Mouse (Mus musculus): ENCODE measurements at regions not wholly inside any gene's neighbourhood (a gene's known extent, or its start where the extent isn't known, plus 50 kb on each side); places are given as distances from the start of the nearest gene placed in this dataset.
"Not testable (repeated sequence)": the region's sequence is repeated elsewhere in the genome, so short reads cannot be mapped to it uniquely, and the experiment has no call there.

- Histone ChIP-seq H3K36me3 (replicated peaks) (no peaks in the 10 kb centered on the region), H3K4me1 (ENCODE audit: insufficient read depth, low read depth, low read length) (no peaks in the 10 kb centered on the region), H3K4me3 (ENCODE audit: low read depth, low read length) (no peak overlapping the region), H3K9me3 (replicated peaks) (no peaks in the 10 kb centered on the region), H3K27me3 (ENCODE audit: insufficient read depth, low read length) (no peaks in the 10 kb centered on the region)
- DNase-seq (ENCODE audit: low spot score) (no peak), ATAC-seq (ENCODE audit: extremely low read depth, insufficient number of reproducible peaks, low FRiP score, poor library complexity, severe bottlenecking) (no peak)
- no peak for TF ChIP-seq GATA2 (IDR thresholded peaks at IDR 0.05; ENCODE audit: borderline replicate concordance, low read depth, low read length)
- no peak for TF ChIP-seq TAL1 (conservative IDR thresholded peaks at IDR 0.05; ENCODE audit: low read depth, low read length)
- TF ChIP-seq POLR2AphosphoS5 (IDR thresholded peaks at IDR 0.05; ENCODE audit: insufficient replicate concordance, low read depth, low read length): no peak
Measured at GRCm38 (mm10) chr11:71285193-71285592, 54.7 kb upstream of the Nlrp1b start.

- ATAC-seq (ENCODE audit: extremely low read depth, insufficient number of reproducible peaks, low FRiP score, poor library complexity, severe bottlenecking): not testable (repeated sequence)
Measured at GRCm38 (mm10) chr11:71288243-71288642, 57.7 kb upstream of the Nlrp1b start.

DNA sequence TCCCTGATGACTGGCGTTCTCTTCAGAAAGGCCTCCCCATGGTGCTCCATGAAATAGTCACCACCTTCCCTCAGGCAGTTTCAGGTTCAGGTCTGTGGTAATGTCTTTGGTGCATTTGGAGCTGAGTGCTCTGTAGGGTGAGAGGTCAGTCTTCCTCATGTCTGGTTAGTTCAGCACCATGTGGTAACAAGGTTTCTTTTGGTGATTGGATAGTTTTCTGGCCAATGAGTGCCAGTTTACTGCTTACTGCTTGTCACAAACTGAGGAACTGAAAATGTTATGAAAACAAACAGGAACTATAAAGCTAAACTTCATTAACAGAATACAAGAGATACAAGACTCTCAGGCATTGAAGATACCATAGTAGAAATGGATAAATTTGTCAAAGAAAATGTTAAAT lies 59.0 kb upstream of the Nlrp1b start:
- Histone ChIP-seq H3K36me3 (replicated peaks) (no peaks in the 10 kb centered on the region), H3K27me3 (ENCODE audit: insufficient read depth, low read length) (no peaks in the 10 kb centered on the region), H3K4me3 (ENCODE audit: low read depth, low read length) (no peak overlapping the region), H3K4me1 (ENCODE audit: insufficient read depth, low read depth, low read length) (no peaks in the 10 kb centered on the region), H3K9me3 (replicated peaks) (no peaks in the 10 kb centered on the region)
- no peak for ATAC-seq (ENCODE audit: extremely low read depth, insufficient number of reproducible peaks, low FRiP score, poor library complexity, severe bottlenecking)
- no peak for TF ChIP-seq CTCF (IDR thresholded peaks at IDR 0.05; ENCODE audit: low read depth, low read length)
- no peak for TF ChIP-seq GATA2 (IDR thresholded peaks at IDR 0.05; ENCODE audit: borderline replicate concordance, low read depth, low read length)
- TF ChIP-seq POLR2AphosphoS5 (IDR thresholded peaks at IDR 0.05; ENCODE audit: insufficient replicate concordance, low read depth, low read length): no peak
- no peak for TF ChIP-seq GATA1 (IDR thresholded peaks at IDR 0.05; ENCODE audit: borderline replicate concordance, low read length)
- no peak for TF ChIP-seq TAL1 (conservative IDR thresholded peaks at IDR 0.05; ENCODE audit: low read depth, low read length)
- no peak for DNase-seq (ENCODE audit: low spot score)

More at GRCm38 (mm10) chr11:71288243-71288642, 57.7 kb upstream of the Nlrp1b start:
- H3K4me1 ChIP-seq (ENCODE audit: insufficient read depth, low read depth, low read length); H3K4me3 ChIP-seq (ENCODE audit: low read depth, low read length); DNase-seq (ENCODE audit: low spot score); H3K9me3 ChIP-seq (replicated peaks); H3K27me3 ChIP-seq (ENCODE audit: insufficient read depth, low read length); H3K36me3 ChIP-seq (replicated peaks): not testable (repeated sequence)

DNA sequence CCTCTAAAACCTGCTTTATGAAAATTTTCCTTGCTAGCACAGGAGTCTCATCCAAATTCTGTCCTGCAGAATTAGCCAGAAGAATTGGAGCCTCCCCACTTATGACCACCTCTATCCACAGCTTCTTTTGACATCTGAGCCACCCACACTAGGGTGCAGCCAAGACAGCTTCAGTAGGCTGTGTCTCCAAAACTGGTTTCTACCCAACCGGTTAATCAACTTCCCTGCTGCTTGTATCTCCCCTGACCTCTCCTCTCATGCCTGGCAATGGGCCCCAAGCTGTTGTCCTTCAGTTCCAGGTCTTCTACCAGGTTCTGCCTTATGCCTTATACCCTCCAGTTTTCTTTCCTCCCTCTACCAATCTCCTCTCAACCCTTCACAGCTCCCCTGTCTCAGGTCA lies 68.9 kb upstream of the Nlrp1b start:
- Histone ChIP-seq H3K36me3 (replicated peaks) (no peaks in the 10 kb centered on the region), H3K4me3 (ENCODE audit: low read depth, low read length) (no peak overlapping the region), H3K27me3 (ENCODE audit: insufficient read depth, low read length) (no peaks in the 10 kb centered on the region), H3K9me3 (replicated peaks) (no peaks in the 10 kb centered on the region), H3K4me1 (ENCODE audit: insufficient read depth, low read depth, low read length) (no peaks in the 10 kb centered on the region)
- DNase-seq (ENCODE audit: low spot score) (no peak), ATAC-seq (ENCODE audit: extremely low read depth, insufficient number of reproducible peaks, low FRiP score, poor library complexity, severe bottlenecking) (no peak)
- TF ChIP-seq GATA2 (IDR thresholded peaks at IDR 0.05; ENCODE audit: borderline replicate concordance, low read depth, low read length) (no peak), POLR2AphosphoS5 (IDR thresholded peaks at IDR 0.05; ENCODE audit: insufficient replicate concordance, low read depth, low read length) (no peak), GATA1 (IDR thresholded peaks at IDR 0.05; ENCODE audit: borderline replicate concordance, low read length) (no peak), TAL1 (conservative IDR thresholded peaks at IDR 0.05; ENCODE audit: low read depth, low read length) (no peak), CTCF (IDR thresholded peaks at IDR 0.05; ENCODE audit: low read depth, low read length) (no peak)

DNA sequence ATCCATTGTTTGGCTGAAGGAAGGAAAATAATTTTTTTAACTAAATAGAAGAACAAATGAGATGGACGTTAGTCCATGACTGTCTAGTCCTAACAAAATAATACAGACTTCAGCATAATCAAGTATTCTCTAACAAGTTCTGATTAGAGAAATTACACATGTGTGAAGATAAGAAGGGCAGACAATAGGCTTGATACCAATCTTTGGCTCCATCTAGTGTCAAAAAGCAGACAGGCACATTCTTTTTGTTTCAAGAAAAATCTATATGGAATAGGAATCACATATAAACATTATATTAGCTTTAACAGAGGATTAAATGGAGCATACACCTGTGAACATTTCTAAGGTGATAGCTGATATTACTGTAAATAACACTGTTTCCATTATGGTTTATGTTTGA lies 92.9 kb upstream of the Nlrp1b start:
- Histone ChIP-seq H3K4me3 (ENCODE audit: low read depth, low read length) (no peak overlapping the region), H3K27me3 (ENCODE audit: insufficient read depth, low read length) (no peaks in the 10 kb centered on the region), H3K9me3 (replicated peaks) (no peaks in the 10 kb centered on the region), H3K4me1 (ENCODE audit: insufficient read depth, low read depth, low read length) (no peaks in the 10 kb centered on the region), H3K36me3 (replicated peaks) (no peaks in the 10 kb centered on the region)
- TF ChIP-seq GATA1 (IDR thresholded peaks at IDR 0.05; ENCODE audit: borderline replicate concordance, low read length) (no peak), POLR2AphosphoS5 (IDR thresholded peaks at IDR 0.05; ENCODE audit: insufficient replicate concordance, low read depth, low read length) (no peak), GATA2 (IDR thresholded peaks at IDR 0.05; ENCODE audit: borderline replicate concordance, low read depth, low read length) (no peak), CTCF (IDR thresholded peaks at IDR 0.05; ENCODE audit: low read depth, low read length) (no peak), TAL1 (conservative IDR thresholded peaks at IDR 0.05; ENCODE audit: low read depth, low read length) (no peak)
- ATAC-seq (ENCODE audit: extremely low read depth, insufficient number of reproducible peaks, low FRiP score, poor library complexity, severe bottlenecking) (no peak), DNase-seq (ENCODE audit: low spot score) (no peak)

GRCm38 (mm10) chr11:71337428-71337827 lies 106.9 kb upstream of the Nlrp1b start:
- no peaks in the 10 kb centered on the region for H3K36me3 ChIP-seq (replicated peaks)
- no peak for DNase-seq (ENCODE audit: low spot score)
- ATAC-seq (ENCODE audit: extremely low read depth, insufficient number of reproducible peaks, low FRiP score, poor library complexity, severe bottlenecking): no peak
- H3K4me1 ChIP-seq (ENCODE audit: insufficient read depth, low read depth, low read length): no peaks in the 10 kb centered on the region
- TF ChIP-seq GATA1 (IDR thresholded peaks at IDR 0.05; ENCODE audit: borderline replicate concordance, low read length) (no peak), TAL1 (conservative IDR thresholded peaks at IDR 0.05; ENCODE audit: low read depth, low read length) (no peak), POLR2AphosphoS5 (IDR thresholded peaks at IDR 0.05; ENCODE audit: insufficient replicate concordance, low read depth, low read length) (no peak), GATA2 (IDR thresholded peaks at IDR 0.05; ENCODE audit: borderline replicate concordance, low read depth, low read length) (no peak), CTCF (IDR thresholded peaks at IDR 0.05; ENCODE audit: low read depth, low read length) (no peak)
- no peak overlapping the region for H3K4me3 ChIP-seq (ENCODE audit: low read depth, low read length)
- peaks cover 2% of the 10 kb centered on the region; the same call in 1 of the 2 replicates for H3K9me3 ChIP-seq (replicated peaks)
- H3K27me3 ChIP-seq (ENCODE audit: insufficient read depth, low read length): no peaks in the 10 kb centered on the region

DNA sequence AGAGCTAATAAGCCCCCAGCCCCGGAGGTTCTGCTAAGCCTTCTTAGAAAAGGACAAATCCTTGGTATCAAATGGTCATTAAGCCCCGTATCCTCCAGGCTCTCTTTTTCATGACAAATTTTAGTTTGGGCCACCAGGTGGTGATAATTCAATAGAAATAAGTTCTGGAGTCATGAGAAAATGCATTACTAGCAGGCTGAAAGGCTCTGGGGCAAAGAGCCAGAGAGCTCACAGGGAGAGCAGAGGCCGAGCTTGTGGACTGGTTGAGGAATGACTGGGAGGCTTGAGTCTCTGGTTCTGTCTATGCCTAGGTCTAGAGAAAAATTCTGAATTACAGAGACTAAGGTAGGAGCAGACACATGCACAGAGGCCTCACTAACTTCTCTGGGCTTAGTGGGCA lies 115.5 kb upstream of the Nlrp1b start:
- TF ChIP-seq GATA2 (IDR thresholded peaks at IDR 0.05; ENCODE audit: borderline replicate concordance, low read depth, low read length): no peak
- no peak for TF ChIP-seq POLR2AphosphoS5 (IDR thresholded peaks at IDR 0.05; ENCODE audit: insufficient replicate concordance, low read depth, low read length)
- Histone ChIP-seq H3K4me3 (ENCODE audit: low read depth, low read length) (no peak overlapping the region), H3K4me1 (ENCODE audit: insufficient read depth, low read depth, low read length) (no peaks in the 10 kb centered on the region), H3K9me3 (replicated peaks) (peaks cover 18% of the 10 kb centered on the region), H3K27me3 (ENCODE audit: insufficient read depth, low read length) (no peaks in the 10 kb centered on the region), H3K36me3 (replicated peaks) (no peaks in the 10 kb centered on the region)
- DNase-seq (ENCODE audit: low spot score): no peak
- ATAC-seq (ENCODE audit: extremely low read depth, insufficient number of reproducible peaks, low FRiP score, poor library complexity, severe bottlenecking): no peak
